Mouse (Mus musculus): ENCODE measurements around the gene Fam104a.

Fam104a gene

GRCm38 (mm10) chr11:113632303-113632702 lies 51.7 kb downstream of the Fam104a start:
- no peak for DNase-seq (ENCODE audit: low spot score in 2 of 2)

DNA sequence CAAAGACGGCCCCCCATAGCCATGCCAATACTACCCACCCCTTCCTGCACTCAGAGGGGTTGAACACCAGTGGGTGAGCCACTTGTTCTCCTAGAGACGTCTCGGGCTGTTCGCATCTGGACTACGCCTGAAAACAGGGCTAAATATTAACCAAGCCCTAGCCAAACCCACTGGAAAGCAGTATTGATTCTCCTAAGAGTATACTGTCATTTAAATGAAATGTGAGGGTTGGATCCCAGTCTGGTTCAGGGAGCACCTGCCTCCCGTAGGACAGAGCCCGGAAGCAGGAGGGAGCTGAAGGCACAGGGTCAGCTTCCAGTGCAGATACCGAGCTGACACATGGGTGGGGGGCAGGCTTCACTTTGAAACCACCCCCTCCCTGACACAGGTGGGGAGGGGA lies 52.1 kb downstream of the Fam104a start:
- DNase-seq (ENCODE audit: low spot score in 2 of 2) = no peak

DNA sequence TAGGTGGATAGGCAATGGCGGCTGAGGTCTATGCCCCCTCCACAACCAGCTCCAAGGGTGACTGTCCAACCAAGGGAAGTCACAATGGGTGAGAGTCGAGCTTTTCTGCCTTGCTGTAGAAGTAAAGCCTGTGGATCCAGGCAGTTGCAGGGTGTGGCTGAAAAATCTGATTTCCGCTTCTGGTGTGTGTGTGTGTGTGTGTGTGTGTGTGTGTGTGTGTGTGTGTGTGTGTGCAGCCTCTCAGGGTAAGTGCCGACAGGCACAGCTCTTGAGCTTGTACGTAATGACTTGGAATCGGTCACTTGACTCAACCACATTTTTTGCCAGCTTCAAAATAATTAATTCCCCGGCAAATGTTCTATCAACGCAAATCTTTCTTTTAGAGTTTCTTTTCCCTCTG lies 52.7 kb downstream of the Fam104a start:
- no peak for DNase-seq (ENCODE audit: low spot score in 2 of 2)

DNA sequence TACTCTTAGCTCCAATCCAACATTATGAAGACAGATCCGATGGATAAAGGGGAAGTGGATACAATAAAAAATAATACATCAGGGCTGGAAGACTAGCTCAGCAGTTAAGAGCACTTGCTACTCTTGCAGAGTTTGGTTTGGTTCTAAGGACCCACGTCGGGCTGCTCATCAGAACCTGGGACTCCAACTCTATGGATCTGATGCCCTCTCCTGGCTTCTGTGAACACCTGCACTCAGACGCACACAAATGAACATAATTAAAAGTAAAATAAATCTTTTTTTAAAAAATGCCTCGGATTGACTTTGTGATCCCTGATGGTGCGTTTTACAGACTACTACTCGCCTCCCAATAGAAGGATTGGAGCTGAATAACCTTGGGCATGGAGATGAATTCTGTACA lies 53.3 kb downstream of the Fam104a start:
- no peak for DNase-seq (ENCODE audit: low spot score in 2 of 2)

DNA sequence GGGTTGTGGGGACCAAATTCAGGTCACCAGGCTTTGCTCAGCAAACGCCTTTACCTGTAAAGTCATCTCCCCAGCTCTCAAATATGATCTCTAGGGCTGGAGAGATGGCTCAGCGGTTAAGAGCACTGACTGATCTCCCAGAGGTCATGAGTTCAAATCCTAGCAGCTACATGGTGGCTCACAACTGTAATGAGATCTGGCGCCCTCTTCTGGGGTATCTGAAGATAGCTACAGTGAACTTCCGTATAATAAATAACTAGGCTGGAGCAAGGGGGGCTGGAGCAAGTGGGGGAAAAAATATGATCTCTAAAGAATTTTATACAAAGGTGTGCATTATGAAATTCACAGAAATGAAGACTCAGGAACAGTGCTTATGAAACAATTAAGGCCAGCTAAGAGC lies 56.2 kb downstream of the Fam104a start:
- DNase-seq (ENCODE audit: low spot score in 2 of 2) = peak in 1 of 2 experiments; percentile 26

DNA sequence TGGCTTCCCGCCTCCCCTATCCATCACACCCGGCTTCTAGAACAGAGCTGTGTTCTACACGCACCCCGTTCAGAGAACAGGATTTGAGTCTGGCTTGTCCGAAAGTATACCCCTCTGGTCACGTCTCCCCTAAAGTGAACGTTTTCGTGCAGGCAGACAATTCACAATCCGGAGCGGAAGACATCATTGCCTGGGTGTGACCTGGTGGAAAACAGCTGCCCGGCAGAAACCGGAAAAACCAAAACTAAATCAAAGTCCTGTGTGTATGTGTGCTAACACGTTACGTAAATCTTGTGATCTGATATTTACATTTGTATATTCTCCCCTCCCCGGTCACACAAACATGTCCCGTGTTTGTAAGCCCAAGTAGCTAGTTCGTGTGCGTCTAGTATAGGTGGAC lies 58.5 kb downstream of the Fam104a start:
- DNase-seq (ENCODE audit: low spot score in 2 of 2) = no peak

DNA sequence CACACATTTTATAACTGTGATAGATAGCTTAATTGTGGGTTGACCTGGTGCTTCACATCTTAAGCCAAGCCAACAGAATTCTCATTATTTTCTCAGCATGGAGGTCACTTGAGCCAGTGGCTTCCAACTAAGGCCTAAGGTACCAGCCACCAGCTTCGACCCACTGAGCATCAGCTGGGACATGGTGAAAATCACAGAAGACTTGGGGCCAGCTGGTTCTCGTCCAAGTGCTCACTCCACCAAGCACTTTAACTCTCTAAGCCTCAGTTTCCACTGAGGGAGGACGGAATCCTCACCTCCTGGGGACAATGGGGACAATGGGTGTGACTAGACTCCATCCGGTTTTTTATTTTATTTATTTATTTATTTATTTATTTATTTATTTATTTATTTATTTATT lies 61.9 kb downstream of the Fam104a start:
- no peak for DNase-seq (ENCODE audit: low spot score in 2 of 2)

GRCm38 (mm10) chr11:113621001-113621400 lies 63.0 kb downstream of the Fam104a start:
- DNase-seq (ENCODE audit: low spot score in 2 of 2) = no peak

- DNase-seq (ENCODE audit: low spot score in 2 of 2) = no peak
Measured at GRCm38 (mm10) chr11:113619420-113620080, 64.4 kb downstream of the Fam104a start.

GRCm38 (mm10) chr11:113618672-113619419 lies 65.1 kb downstream of the Fam104a start, which contains the start of gene Sstr2:
TSS of gene Sstr2 (plus strand) at chr11:113619342.
- peak; percentile 68 to 82 for DNase-seq (ENCODE audit: low spot score in 2 of 2)

- DNase-seq (ENCODE audit: low spot score in 2 of 2) = no peak
Measured at GRCm38 (mm10) chr11:113618303-113618671, 65.7 kb downstream of the Fam104a start.

DNA sequence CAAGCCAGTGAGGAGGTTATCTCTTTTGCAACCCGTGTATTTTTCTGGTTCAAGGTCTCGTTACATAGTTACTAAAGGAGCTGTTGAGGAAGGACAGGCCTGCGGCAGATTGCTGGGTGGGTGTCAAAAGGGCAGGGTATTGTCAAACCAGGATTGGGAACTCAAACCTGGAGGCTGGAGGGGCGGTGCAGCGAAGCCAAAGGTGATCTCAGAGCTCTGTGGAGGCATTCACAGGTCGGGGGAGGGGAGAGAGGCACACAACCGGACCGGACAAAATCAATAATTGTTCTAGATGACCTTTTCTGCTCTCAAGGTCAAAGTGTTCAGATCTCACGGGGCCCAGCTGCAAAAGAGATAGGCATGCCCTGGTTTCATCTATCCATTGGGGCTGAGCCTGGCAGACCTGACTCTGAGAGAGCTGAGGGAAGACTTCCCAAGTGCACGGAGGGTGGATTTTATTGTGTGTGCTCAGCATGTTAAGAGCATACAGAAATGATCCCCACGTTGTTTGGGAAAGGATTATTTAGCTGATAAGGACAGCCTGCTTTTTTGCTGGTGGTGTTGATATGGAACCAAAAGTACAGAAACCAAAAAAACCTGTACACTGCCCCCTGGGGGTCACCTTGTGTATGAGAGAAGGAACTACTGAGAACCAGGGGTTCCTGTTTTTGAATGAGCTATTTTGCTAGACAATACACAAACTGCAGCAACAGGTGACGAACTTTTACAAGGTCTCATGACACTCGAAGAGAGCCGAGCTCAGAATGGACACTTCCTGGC lies 66.6 kb downstream of the Fam104a start:
- peak; percentile 69 to 88 for DNase-seq (ENCODE audit: low spot score in 2 of 2)

- peak; percentile 42 to 50 for DNase-seq (ENCODE audit: low spot score in 2 of 2)
Measured at GRCm38 (mm10) chr11:113614476-113614875, 69.5 kb downstream of the Fam104a start.

DNA sequence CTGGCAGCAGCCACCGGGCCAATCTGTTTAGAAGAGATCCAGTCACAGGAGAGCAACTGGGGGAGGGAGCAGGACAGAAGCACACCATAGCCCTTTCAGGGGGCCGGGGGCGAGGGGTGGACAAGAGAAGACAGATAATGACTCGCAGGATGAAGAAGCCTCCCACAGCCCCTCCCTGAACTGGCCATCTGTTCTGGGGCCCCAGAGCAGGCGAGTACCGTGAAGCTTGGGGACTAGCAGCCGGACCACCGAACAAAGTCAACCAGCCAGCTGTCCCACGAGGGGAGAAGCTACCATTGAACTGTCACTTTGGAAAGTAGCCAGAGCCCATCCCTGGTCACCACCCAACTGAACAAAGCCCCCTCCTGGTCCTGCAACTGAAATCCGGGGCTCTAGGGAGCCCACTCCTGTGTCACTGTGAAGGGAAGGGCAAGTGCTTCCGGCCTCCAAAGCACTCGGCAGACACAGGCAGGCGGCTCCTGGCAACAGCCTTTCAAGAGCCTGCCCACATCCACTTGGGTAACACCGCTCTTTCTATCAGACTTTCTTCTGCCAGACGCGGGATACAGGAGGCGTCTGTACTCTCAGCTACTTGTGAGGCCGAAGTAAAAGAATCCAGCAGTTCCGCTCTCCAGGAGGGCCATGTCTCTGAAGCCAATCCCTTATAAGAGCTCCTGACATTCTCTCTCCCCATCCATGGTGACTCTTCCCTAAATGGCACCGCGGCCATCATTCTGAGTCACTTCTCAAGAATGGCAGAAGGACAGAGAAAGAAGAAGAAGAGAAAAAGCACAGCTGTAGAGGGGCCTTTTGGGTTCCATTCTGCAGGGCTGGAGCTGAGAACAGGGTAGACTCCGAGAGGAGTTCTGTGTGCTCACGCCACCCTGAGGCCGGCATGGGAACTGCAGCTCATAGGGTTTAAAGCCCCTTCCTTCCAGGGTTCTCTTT lies 72.0 kb downstream of the Fam104a start:
- peak; percentile 72 to 73 for DNase-seq (ENCODE audit: low spot score in 2 of 2)
